In genomic region chr10:52383022-52383421, GRCm38 (mm10) we compare ENCODE assay signal across 9 mouse cellular contexts. TPM values are rescaled to one million over a fixed set of nuclear protein-coding genes. Genes with fewer than 3 reads are reported as not detected.
DNase-seq lines count a peak whose midpoint lies in the region; ATAC-seq lines count a peak whose summit lies in the region.
"Had no signal": no experiment of that assay in that cellular context is flagged by ENCODE, and none has a peak within 500 bp of the region (broad histone marks: within the 10 kb centered on the region; RNA-seq: fewer than 3 reads in every experiment).

No protein-coding gene starts in this region.

- peak; percentile 81 for DNase-seq in heart, adult 11 months
- DNase-seq in heart, postnatal 4 days: no peak
- DNase-seq in embryonic facial prominence, embryonic 10.5 days (ENCODE audit: low spot score): no peak
- no peak for DNase-seq in hindbrain, embryonic 11.5 days (ENCODE audit: low spot score)
- DNase-seq in midbrain, embryonic 11.5 days (ENCODE audit: low spot score, missing footprints): no peak
- DNase-seq in thymus, postnatal 0 days (ENCODE audit: low spot score): no peak
- DNase-seq in layer of hippocampus, adult 8-10 months (ENCODE audit: low spot score in 2 of 2): no peak
- DNase-seq in layer of hippocampus, postnatal 36 days: no peak

- H3K27ac ChIP-seq in embryonic facial prominence, embryonic 10.5 days (replicated peaks): peak overlapping the region; percentile 94
- no peak overlapping the region for H3K27ac ChIP-seq in hindbrain, embryonic 11.5 days (ENCODE audit: low read depth, low read length)
- H3K27ac ChIP-seq in midbrain, embryonic 11.5 days (ENCODE audit: low read depth, low read length): no peak overlapping the region

- H3K36me3 ChIP-seq in embryonic facial prominence, embryonic 10.5 days (replicated peaks): no peaks in the 10 kb centered on the region
- no peaks in the 10 kb centered on the region for H3K36me3 ChIP-seq in hindbrain, embryonic 11.5 days (ENCODE audit: control insufficient read depth, insufficient read depth, low read length)
- H3K36me3 ChIP-seq in midbrain, embryonic 11.5 days (ENCODE audit: control insufficient read depth, insufficient read depth, low read length): no peaks in the 10 kb centered on the region

- H3K9me3 ChIP-seq in embryonic facial prominence, embryonic 10.5 days: no peaks in the 10 kb centered on the region
- H3K9me3 ChIP-seq in hindbrain, embryonic 11.5 days (ENCODE audit: control insufficient read depth, low read length): no peaks in the 10 kb centered on the region
- H3K9me3 ChIP-seq in midbrain, embryonic 11.5 days (ENCODE audit: control insufficient read depth, low read length): no peaks in the 10 kb centered on the region

- H3K9ac ChIP-seq in hindbrain, embryonic 11.5 days (ENCODE audit: low read depth, low read length): no peak overlapping the region; the same call in 1 of the 2 replicates
- H3K9ac ChIP-seq in midbrain, embryonic 11.5 days (ENCODE audit: low read length): no peak overlapping the region; the same call in 1 of the 2 replicates

- peaks cover 23% of the 10 kb centered on the region for H3K4me1 ChIP-seq in embryonic facial prominence, embryonic 10.5 days
- no peaks in the 10 kb centered on the region for H3K4me1 ChIP-seq in hindbrain, embryonic 11.5 days (replicated peaks; ENCODE audit: control insufficient read depth, insufficient read depth, low read length)
- peaks cover 8% of the 10 kb centered on the region; the same call in 1 of the 2 replicates for H3K4me1 ChIP-seq in midbrain, embryonic 11.5 days (ENCODE audit: control insufficient read depth, insufficient read depth, low read length)

- H3K4me2 ChIP-seq in hindbrain, embryonic 11.5 days (replicated peaks; ENCODE audit: low read depth, low read length): 0 out of 2 replicates have a peak overlapping the region, but pooled peaks have one; percentile 65
- peak overlapping the region; percentile 63 for H3K4me2 ChIP-seq in midbrain, embryonic 11.5 days

- WGBS in embryonic facial prominence, embryonic 10.5 days: 81% methylated on average over 6 of the region's 6 CpGs
- 82% methylated on average over 6 of the region's 6 CpGs for WGBS in hindbrain, embryonic 11.5 days
- WGBS in midbrain, embryonic 11.5 days: 86% methylated on average over 6 of the region's 6 CpGs

- no peak for ATAC-seq in hindbrain, embryonic 11.5 days (ENCODE audit: low FRiP score)
- ATAC-seq in midbrain, embryonic 11.5 days (ENCODE audit: low FRiP score): no peak

- no peaks in the 10 kb centered on the region for H3K27me3 ChIP-seq in embryonic facial prominence, embryonic 10.5 days (replicated peaks; ENCODE audit: low read depth, poor library complexity, severe bottlenecking)
- H3K27me3 ChIP-seq in hindbrain, embryonic 11.5 days (ENCODE audit: control insufficient read depth, insufficient read depth, low read length): no peaks in the 10 kb centered on the region
- H3K27me3 ChIP-seq in midbrain, embryonic 11.5 days (ENCODE audit: control insufficient read depth, insufficient read depth, low read length): no peaks in the 10 kb centered on the region

- peak overlapping the region; percentile 97 for H3K4me3 ChIP-seq in embryonic facial prominence, embryonic 10.5 days
- no peak overlapping the region; the same call in 1 of the 2 replicates for H3K4me3 ChIP-seq in hindbrain, embryonic 11.5 days (ENCODE audit: low read depth, low read length)
- H3K4me3 ChIP-seq in midbrain, embryonic 11.5 days (ENCODE audit: low read depth, low read length): no peak overlapping the region

RNA-seq across cellular contexts. Expression of gene Gopc, which starts 1.1 kb away (rescaled TPM):
- 10 to 100 TPM; 19.2 to 19.6 TPM for total RNA-seq in heart, postnatal 4 days (2021)
- polyA plus RNA-seq in embryonic facial prominence, embryonic 10.5 days (2016; fragmentation: Nextera tagmentation; extraction: Ambion mirVana): 18.3 and 19.6 TPM in 2 replicates
- polyA plus RNA-seq in hindbrain, embryonic 11.5 days (2014; fragmentation: Nextera tagmentation; extraction: Ambion mirVana): 19.8 and 20.6 TPM in 2 replicates
- 15.7 and 15.9 TPM in 2 replicates for polyA plus RNA-seq in midbrain, embryonic 11.5 days (2014; fragmentation: Nextera tagmentation; extraction: Ambion mirVana)
- polyA plus RNA-seq in thymus, postnatal 0 days (2015; fragmentation: Nextera tagmentation; extraction: Ambion mirVana): 12.2 and 12.3 TPM in 2 replicates
- 10 to 100 TPM; 35.3 to 40.5 (median 39.4) TPM for total RNA-seq in layer of hippocampus, adult 8-10 months (2022)
- 10 to 100 TPM; 41.6 to 41.8 TPM for total RNA-seq in layer of hippocampus, postnatal 36 days (2021)

RNA-seq across cellular contexts. Expression of gene Nepn, which starts 5.8 kb away (rescaled TPM):
- total RNA-seq in heart, postnatal 4 days (2021): under 1 TPM in 1 of 2 experiments, not detected in 1; 0.19 TPM
- polyA plus RNA-seq in embryonic facial prominence, embryonic 10.5 days (2016; fragmentation: Nextera tagmentation; extraction: Ambion mirVana): not detected in 2 replicates
- not detected in 2 replicates for polyA plus RNA-seq in hindbrain, embryonic 11.5 days (2014; fragmentation: Nextera tagmentation; extraction: Ambion mirVana)
- not detected in 2 replicates for polyA plus RNA-seq in midbrain, embryonic 11.5 days (2014; fragmentation: Nextera tagmentation; extraction: Ambion mirVana)
- 0.07 and 0.09 TPM in 2 replicates for polyA plus RNA-seq in thymus, postnatal 0 days (2015; fragmentation: Nextera tagmentation; extraction: Ambion mirVana)
- total RNA-seq in layer of hippocampus, adult 8-10 months (2022): not detected
- total RNA-seq in layer of hippocampus, postnatal 36 days (2021): not detected
- total RNA-seq: common myeloid progenitor, adult 5-6 weeks had no signal

RNA-seq across cellular contexts. Expression of gene Gm26741, which starts 24.5 kb away (rescaled TPM):
- not detected for total RNA-seq in heart, postnatal 4 days (2021)
- polyA plus RNA-seq in embryonic facial prominence, embryonic 10.5 days (2016; fragmentation: Nextera tagmentation; extraction: Ambion mirVana): not detected in 2 replicates
- polyA plus RNA-seq in hindbrain, embryonic 11.5 days (2014; fragmentation: Nextera tagmentation; extraction: Ambion mirVana): not detected in 2 replicates
- not detected in 2 replicates for polyA plus RNA-seq in midbrain, embryonic 11.5 days (2014; fragmentation: Nextera tagmentation; extraction: Ambion mirVana)
- not detected in 2 replicates for polyA plus RNA-seq in thymus, postnatal 0 days (2015; fragmentation: Nextera tagmentation; extraction: Ambion mirVana)
- total RNA-seq in layer of hippocampus, adult 8-10 months (2022): not detected
- total RNA-seq in layer of hippocampus, postnatal 36 days (2021): not detected
- total RNA-seq: common myeloid progenitor, adult 5-6 weeks had no signal

RNA-seq across cellular contexts. Expression of gene Nus1, which starts 34.3 kb away (rescaled TPM):
- 10 to 100 TPM; 28.3 to 32.9 TPM for total RNA-seq in heart, postnatal 4 days (2021)
- polyA plus RNA-seq in embryonic facial prominence, embryonic 10.5 days (2016; fragmentation: Nextera tagmentation; extraction: Ambion mirVana): 13.3 and 13.7 TPM in 2 replicates
- 17.1 and 17.6 TPM in 2 replicates for polyA plus RNA-seq in hindbrain, embryonic 11.5 days (2014; fragmentation: Nextera tagmentation; extraction: Ambion mirVana)
- 16.4 and 16.6 TPM in 2 replicates for polyA plus RNA-seq in midbrain, embryonic 11.5 days (2014; fragmentation: Nextera tagmentation; extraction: Ambion mirVana)
- 8.3 and 11.0 TPM in 2 replicates for polyA plus RNA-seq in thymus, postnatal 0 days (2015; fragmentation: Nextera tagmentation; extraction: Ambion mirVana)
- 10 to 100 TPM; 55.9 to 75.5 (median 64.1) TPM for total RNA-seq in layer of hippocampus, adult 8-10 months (2022)
- 10 to 100 TPM; 66.9 to 69.7 TPM for total RNA-seq in layer of hippocampus, postnatal 36 days (2021)
